Mouse (Mus musculus) frontal cortex, postnatal 14 days (tissue): ENCODE measurements around the gene B4galt5.
"Not testable (repeated sequence)": the region's sequence is repeated elsewhere in the genome, so short reads cannot be mapped to it uniquely, and the experiment has no call there.

Source experiments
- DNase-seq, 2 experiments: peaks; one replicate each; pipeline ENCODE4 v3.0.0; 2022; ENCODE audit warnings: low spot score in 2 of 2

The B4galt5 gene

GRCm38 (mm10) chr2:167348376-167349282 is at the start of gene B4galt5:
Gene B4galt5 (minus strand): TSS chr2:167349183.
- no peak for DNase-seq

- DNase-seq: not testable (repeated sequence)
Observed at GRCm38 (mm10) chr2:167396420-167396819, 47.4 kb upstream of the B4galt5 start.

GRCm38 (mm10) chr2:167394426-167394825 is 45.4 kb upstream of the B4galt5 start:
- DNase-seq: no peak

GRCm38 (mm10) chr2:167386998-167387397 is 38.0 kb upstream of the B4galt5 start:
- DNase-seq: no peak

GRCm38 (mm10) chr2:167386456-167386855 is 37.5 kb upstream of the B4galt5 start:
- no peak for DNase-seq

GRCm38 (mm10) chr2:167383666-167384083 is 34.7 kb upstream of the B4galt5 start:
- DNase-seq: no peak

GRCm38 (mm10) chr2:167382389-167382788 is 33.4 kb upstream of the B4galt5 start:
- no peak for DNase-seq

GRCm38 (mm10) chr2:167381596-167381995 is 32.6 kb upstream of the B4galt5 start:
- DNase-seq: no peak

GRCm38 (mm10) chr2:167380615-167381285 is 31.8 kb upstream of the B4galt5 start:
- no peak for DNase-seq

- no peak for DNase-seq
Observed at GRCm38 (mm10) chr2:167378972-167379371, 30.0 kb upstream of the B4galt5 start.

- no peak for DNase-seq
Observed at GRCm38 (mm10) chr2:167377697-167378096, 28.7 kb upstream of the B4galt5 start.

GRCm38 (mm10) chr2:167376160-167376564 is 27.2 kb upstream of the B4galt5 start:
- DNase-seq: peak in 1 of 2 experiments; percentile 17

GRCm38 (mm10) chr2:167375688-167376087 is 26.7 kb upstream of the B4galt5 start:
- no peak for DNase-seq

GRCm38 (mm10) chr2:167375135-167375534 is 26.2 kb upstream of the B4galt5 start:
- no peak for DNase-seq

- DNase-seq: no peak
Observed at GRCm38 (mm10) chr2:167374191-167374805, 25.3 kb upstream of the B4galt5 start.

GRCm38 (mm10) chr2:167373266-167373665 is 24.3 kb upstream of the B4galt5 start:
- DNase-seq: peak in 1 of 2 experiments; percentile 31

- no peak for DNase-seq
Observed at GRCm38 (mm10) chr2:167371506-167371905, 22.5 kb upstream of the B4galt5 start.

GRCm38 (mm10) chr2:167368328-167368727 is 19.3 kb upstream of the B4galt5 start:
- DNase-seq: no peak

- DNase-seq: no peak
Observed at GRCm38 (mm10) chr2:167367777-167368281, 18.8 kb upstream of the B4galt5 start.

- no peak for DNase-seq
Observed at GRCm38 (mm10) chr2:167367325-167367724, 18.3 kb upstream of the B4galt5 start.

GRCm38 (mm10) chr2:167365063-167365462 is 16.1 kb upstream of the B4galt5 start:
- DNase-seq: no peak
